Mouse (Mus musculus) left cerebral cortex, adult 2 months (tissue): ENCODE data around the gene Arpc4. TPM values are rescaled to one million over a fixed set of nuclear protein-coding genes. Genes with fewer than 3 reads are reported as not detected.

Source experiments
- DNase-seq, 2 experiments: peaks; one replicate each; pipeline ENCODE4 v3.0.0; 2021 to 2022; ENCODE audit warnings: low spot score in 2 of 2, mixed read lengths in 1 of 2; ENCODE audit errors: extremely low spot score in 1 of 2
- H3K27ac ChIP-seq: fragments of 200-600 bp; 2 replicates; pipeline ENCODE4 v1.8.1; 2022
- H3K4me3 ChIP-seq: fragments of 200-600 bp; 2 replicates; pipeline ENCODE4 v1.8.1; 2022
- CTCF ChIP-seq: fragments of 200-600 bp; IDR thresholded peaks from 2 replicates; pipeline ENCODE4 v1.8.1; 2022; ENCODE audit warnings: antibody characterized with exemption, mild to moderate bottlenecking, moderate library complexity
- intact Hi-C: fragments of 180-260 bp; cut with DNase I; formaldehyde crosslinking; loops from one replicate; pipeline ENCODE4 v1.15.1; 2025
- total RNA-seq, 2 experiments: library from RNA; stranded (reverse); gene quantifications; 2 replicates each; pipeline ENCODE4 v1.2.3; 2021

Gene Arpc4
- total RNA-seq, 2 experiments from 2014 or later = 251 to 255 TPM

- TF ChIP-seq CTCF = no peak
- DNase-seq = no peak
- intact Hi-C loops = no loop called here
- H3K27ac ChIP-seq = no peak overlapping the region
- no peak overlapping the region for H3K4me3 ChIP-seq
Observed at GRCm38 (mm10) chr6:113368124-113368523, 9.8 kb upstream of the Arpc4 start.

- intact Hi-C loops = no loop called here
- Histone ChIP-seq H3K27ac (no peak overlapping the region), H3K4me3 (no peak overlapping the region)
- no peak for TF ChIP-seq CTCF
- DNase-seq = no peak
Observed at GRCm38 (mm10) chr6:113368577-113368976, 9.3 kb upstream of the Arpc4 start.

GRCm38 (mm10) chr6:113370194-113370929, 7.6 kb upstream of the Arpc4 start:
- no peak overlapping the region for H3K4me3 ChIP-seq
- intact Hi-C loops = no loop called here
- no peak overlapping the region for H3K27ac ChIP-seq
- DNase-seq = no peak
- TF ChIP-seq CTCF = no peak

GRCm38 (mm10) chr6:113373491-113373890, 4.4 kb upstream of the Arpc4 start:
- intact Hi-C loops = no loop called here
- Histone ChIP-seq H3K4me3 (no peak overlapping the region), H3K27ac (no peak overlapping the region)
- DNase-seq = no peak
- TF ChIP-seq CTCF = no peak

GRCm38 (mm10) chr6:113377172-113377495, 781 bp upstream of the Arpc4 start:
- no peak for DNase-seq
- intact Hi-C loops = loop anchor here (2.0 to 5.0 kb wide), 3 partner anchors 32 to 330 kb away; partner anchors contain the start of genes Mtmr14 and Thumpd3
- H3K4me3 ChIP-seq = peak overlapping the region; percentile 93
- no peak for TF ChIP-seq CTCF
- H3K27ac ChIP-seq = peak overlapping the region; percentile 100

GRCm38 (mm10) chr6:113379246-113379645, 1.3 kb downstream of the Arpc4 start:
- DNase-seq = no peak
- TF ChIP-seq CTCF = no peak
- H3K4me3 ChIP-seq = peak overlapping the region; percentile 93
- intact Hi-C loops = loop anchor here (5.0 kb wide), 2 partner anchors 142 to 332 kb away; partner anchors contain the start of genes Mtmr14 and Thumpd3
- H3K27ac ChIP-seq = no peak overlapping the region

- Histone ChIP-seq H3K4me3 (no peak overlapping the region), H3K27ac (no peak overlapping the region)
- DNase-seq = no peak
- no peak; the same call in 1 of the 2 replicates for TF ChIP-seq CTCF
- intact Hi-C loops = no loop called here
Observed at GRCm38 (mm10) chr6:113380480-113380879, 2.6 kb downstream of the Arpc4 start.

- intact Hi-C loops = no loop called here
- Histone ChIP-seq H3K4me3 (no peak overlapping the region), H3K27ac (no peak overlapping the region; the same call in 1 of the 2 replicates)
- no peak for TF ChIP-seq CTCF
- DNase-seq = no peak
Observed at GRCm38 (mm10) chr6:113384351-113384927, 6.5 kb downstream of the Arpc4 start.

GRCm38 (mm10) chr6:113385160-113385714, 7.3 kb downstream of the Arpc4 start:
- intact Hi-C loops = no loop called here
- H3K4me3 ChIP-seq = no peak overlapping the region
- DNase-seq = no peak
- no peak overlapping the region for H3K27ac ChIP-seq
- no peak for TF ChIP-seq CTCF

GRCm38 (mm10) chr6:113386025-113386424, 8.1 kb downstream of the Arpc4 start:
- Histone ChIP-seq H3K4me3 (no peak overlapping the region), H3K27ac (no peak overlapping the region)
- DNase-seq = no peak
- intact Hi-C loops = no loop called here
- TF ChIP-seq CTCF = no peak

GRCm38 (mm10) chr6:113388960-113389359, 11.0 kb downstream of the Arpc4 start, which contains the start of gene Ttll3:
Ttll3 (plus strand) TSS chr6:113389260.
- no peak within 1 kb of the TSS for H3K27ac ChIP-seq
- intact Hi-C loops = no loop called here
- no peak within 1 kb of the TSS for H3K4me3 ChIP-seq
- DNase-seq = no peak
- TF ChIP-seq CTCF = no peak

GRCm38 (mm10) chr6:113390715-113391114, 12.8 kb downstream of the Arpc4 start:
- no peak for DNase-seq
- intact Hi-C loops = no loop called here
- no peak for TF ChIP-seq CTCF
- no peak overlapping the region for H3K4me3 ChIP-seq
- H3K27ac ChIP-seq = no peak overlapping the region
